Mouse (Mus musculus) MEL (cell line): Measurements from ENCODE around the gene Ddit4. TPM values are rescaled to one million over a fixed set of nuclear protein-coding genes. Genes with fewer than 3 reads are reported as not detected.

Source experiments
- DNase-seq: peaks from one replicate; pipeline ENCODE4 v3.0.0; 2011; ENCODE audit warnings: low read depth, low spot score
- H3K27ac ChIP-seq: 2 replicates; pipeline ENCODE4 v1.5.1; 2012; ENCODE audit warnings: low read depth, mild to moderate bottlenecking, control low read depth, low read length, moderate library complexity; ENCODE audit not compliant: control insufficient read depth
- H3K27me3 ChIP-seq, 2 experiments: fragments of 150-350 bp in 1 of 2; sonication (generic) in 1 of 2; 2 replicates each; pipeline ENCODE4 v1.6.1; 2012; ENCODE audit warnings: low read length in 2 of 2, mild to moderate bottlenecking in 2 of 2, improper control_type of control experiment in 1 of 2, moderate library complexity in 1 of 2; ENCODE audit not compliant: insufficient read depth in 2 of 2, control insufficient read depth in 1 of 2
- H3K36me3 ChIP-seq, 2 experiments: 2 replicates each; pipeline ENCODE4 v1.6.1; 2012 to 2014; ENCODE audit warnings: low read length in 2 of 2, improper control_type of control experiment in 1 of 2, inconsistent platforms in 1 of 2, mild to moderate bottlenecking in 1 of 2; ENCODE audit not compliant: insufficient read depth in 2 of 2, control insufficient read depth in 1 of 2
- H3K4me1 ChIP-seq, 2 experiments: fragments of 150-350 bp in 1 of 2; sonication (generic) in 1 of 2; 2 replicates each; pipeline ENCODE4 v1.6.1; 2012; ENCODE audit warnings: low read length in 2 of 2, improper control_type of control experiment in 1 of 2, mild to moderate bottlenecking in 1 of 2; ENCODE audit not compliant: insufficient read depth in 2 of 2, control insufficient read depth in 1 of 2
- H3K4me3 ChIP-seq, 2 experiments: fragments of 150-350 bp in 1 of 2; sonication (generic) in 1 of 2; 2 replicates each; pipeline ENCODE4 v1.5.1; 2012; ENCODE audit warnings: low read depth in 2 of 2, low read length in 2 of 2, mild to moderate bottlenecking in 2 of 2, moderate library complexity in 2 of 2, control low read depth in 1 of 2, improper control_type of control experiment in 1 of 2; ENCODE audit not compliant: control insufficient read depth in 1 of 2, insufficient read depth in 1 of 2
- H3K79me2 ChIP-seq: 2 replicates; pipeline ENCODE4 v1.6.1; 2012; ENCODE audit warnings: mild to moderate bottlenecking, low read length, moderate library complexity; ENCODE audit not compliant: control insufficient read depth, poor library complexity, insufficient read depth
- H3K9ac ChIP-seq: 2 replicates; pipeline ENCODE4 v1.6.1; 2012; ENCODE audit warnings: low read depth, mild to moderate bottlenecking, control low read depth, low read length, moderate library complexity; ENCODE audit not compliant: control insufficient read depth, poor library complexity, severe bottlenecking
- H3K9me3 ChIP-seq: fragments of 150-350 bp; sonication (generic); replicated peaks from 2 replicates; pipeline ENCODE4 v1.6.1; 2012; ENCODE audit warnings: mild to moderate bottlenecking, low read length, improper control_type of control experiment, moderate library complexity; ENCODE audit not compliant: insufficient read depth
- BHLHE40 ChIP-seq: IDR thresholded peaks from 2 replicates; pipeline ENCODE4 v1.6.1; 2012; ENCODE audit warnings: low read depth, mild to moderate bottlenecking, inconsistent platforms, low read length, improper control_type of control experiment, borderline replicate concordance
- CHD2 ChIP-seq: IDR thresholded peaks from 2 replicates; pipeline ENCODE4 v1.6.1; 2011; ENCODE audit warnings: low read length, improper control_type of control experiment
- E2F4 ChIP-seq: IDR thresholded peaks from 2 replicates; pipeline ENCODE4 v1.6.1; 2011; ENCODE audit warnings: low read depth, low read length, improper control_type of control experiment, borderline replicate concordance
- ELF1 ChIP-seq: IDR thresholded peaks from 2 replicates; pipeline ENCODE4 v1.6.1; 2014; ENCODE audit warnings: low read depth, mild to moderate bottlenecking, inconsistent platforms, low read length, improper control_type of control experiment, moderate library complexity
- ETS1 ChIP-seq: IDR thresholded peaks from 2 replicates; pipeline ENCODE4 v1.6.1; 2012; ENCODE audit warnings: low read depth, mild to moderate bottlenecking, inconsistent platforms, low read length, improper control_type of control experiment, moderate library complexity
- GATA1 ChIP-seq: IDR thresholded peaks from 2 replicates; pipeline ENCODE4 v1.6.1; 2011; ENCODE audit warnings: low read depth, low read length, improper control_type of control experiment
- HCFC1 ChIP-seq: IDR thresholded peaks from 2 replicates; pipeline ENCODE4 v1.6.1; 2012; ENCODE audit warnings: low read depth, mild to moderate bottlenecking, inconsistent platforms, low read length, improper control_type of control experiment, moderate library complexity
- KAT2A ChIP-seq: conservative IDR thresholded peaks from 2 replicates; pipeline ENCODE4 v1.6.1; 2012; ENCODE audit warnings: low read depth, low read length, improper control_type of control experiment, inconsistent platforms
- MAFK ChIP-seq: IDR thresholded peaks from 2 replicates; pipeline ENCODE4 v1.6.1; 2011; ENCODE audit warnings: low read depth, mild to moderate bottlenecking, low read length, improper control_type of control experiment, borderline replicate concordance
- MXI1 ChIP-seq: IDR thresholded peaks from 2 replicates; pipeline ENCODE4 v1.6.1; 2011; ENCODE audit warnings: mild to moderate bottlenecking, low read depth, low read length, improper control_type of control experiment
- MYC ChIP-seq: IDR thresholded peaks from 2 replicates; pipeline ENCODE4 v1.6.1; 2011; ENCODE audit warnings: low read depth, mild to moderate bottlenecking, low read length, improper control_type of control experiment, moderate library complexity
- NELFE ChIP-seq: IDR thresholded peaks from 2 replicates; pipeline ENCODE4 v1.6.1; 2011; ENCODE audit warnings: low read depth, low read length, improper control_type of control experiment
- POLR2AphosphoS2 ChIP-seq: IDR thresholded peaks from 2 replicates; pipeline ENCODE4 v1.6.1; 2011; ENCODE audit warnings: low read length, improper control_type of control experiment
- TBP ChIP-seq: IDR thresholded peaks from 2 replicates; pipeline ENCODE4 v1.8.0; 2011; ENCODE audit warnings: low read depth, low read length, improper control_type of control experiment
- TCF12 ChIP-seq: IDR thresholded peaks from 2 replicates; pipeline ENCODE4 v1.6.1; 2014; ENCODE audit warnings: low read depth, mild to moderate bottlenecking, inconsistent platforms, low read length, improper control_type of control experiment, moderate library complexity
- UBTF ChIP-seq: IDR thresholded peaks from 2 replicates; pipeline ENCODE4 v1.6.1; 2012; ENCODE audit warnings: low read depth, mild to moderate bottlenecking, inconsistent platforms, low read length, improper control_type of control experiment, moderate library complexity, borderline replicate concordance; ENCODE audit not compliant: insufficient read depth
- polyA plus RNA-seq, 2 experiments: library from polyadenylated mRNA; stranded (reverse) in 1 of 2; unstranded in 1 of 2; fragments of >175 nt in 1 of 2; fragments of >200 nt in 1 of 2; gene quantifications; 2 replicates each; pipeline versions ENCODE4 v1.2.1 to v1.2.4; 2012; ENCODE audit warnings: low replicate concordance in 2 of 2, low read depth in 1 of 2; ENCODE audit not compliant: insufficient read length in 2 of 2, insufficient read depth in 1 of 2, missing spikeins in 1 of 2
- total RNA-seq: library from RNA; depleted of rRNA; stranded (reverse); fragments of 300-350 nt; gene quantifications from 2 replicates; pipeline ENCODE4 v1.2.3, GENCODE M21; 2012

Gene Ddit4
- total and polyA plus RNA-seq, 3 experiments, result 2.6 to 11.6 TPM; not detected in 1

DNA sequence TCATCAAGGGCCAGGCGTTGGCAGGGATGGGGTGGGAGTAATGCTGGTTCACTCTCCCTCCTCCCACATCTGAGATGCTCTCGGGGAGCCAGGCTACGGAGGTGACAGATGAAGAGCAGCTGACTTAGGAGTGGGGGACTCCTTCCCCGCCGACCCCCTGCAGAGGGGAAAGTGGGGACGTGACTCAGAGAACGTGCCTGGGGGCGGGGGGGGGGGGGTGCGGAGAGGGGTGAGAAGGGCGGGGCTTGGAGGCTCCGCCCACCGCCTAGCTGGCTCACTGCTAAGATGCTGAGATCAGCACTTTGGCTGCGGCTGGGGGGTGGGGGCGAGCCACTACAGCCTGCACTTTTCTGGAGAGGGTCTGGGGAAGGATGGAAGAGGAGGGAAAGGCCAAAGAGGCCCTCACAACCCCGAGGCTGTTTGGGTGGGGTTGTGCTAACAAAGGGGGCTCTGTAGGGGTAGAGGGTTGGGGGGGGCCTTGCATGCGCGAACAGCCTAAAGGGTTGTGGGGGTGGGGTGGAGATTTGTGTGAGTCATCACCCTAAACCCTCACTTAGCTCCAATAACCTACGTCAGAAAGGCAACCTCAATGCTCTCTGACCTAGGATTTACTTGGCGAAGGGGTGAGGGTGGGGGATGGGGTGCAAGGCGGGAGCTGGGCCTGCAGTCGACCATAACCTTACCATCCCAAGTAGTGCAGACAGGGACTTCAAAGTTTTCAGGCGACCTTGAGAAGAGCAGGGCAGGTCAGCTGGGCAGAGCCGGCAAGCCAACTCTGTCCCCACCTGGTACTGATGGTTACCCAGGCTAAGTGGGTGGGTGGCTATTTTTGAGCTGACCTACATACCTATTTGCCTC, 13.1 kb upstream of the Ddit4 start:
- H3K9me3 ChIP-seq, result no peaks in the 10 kb centered on the region

DNA sequence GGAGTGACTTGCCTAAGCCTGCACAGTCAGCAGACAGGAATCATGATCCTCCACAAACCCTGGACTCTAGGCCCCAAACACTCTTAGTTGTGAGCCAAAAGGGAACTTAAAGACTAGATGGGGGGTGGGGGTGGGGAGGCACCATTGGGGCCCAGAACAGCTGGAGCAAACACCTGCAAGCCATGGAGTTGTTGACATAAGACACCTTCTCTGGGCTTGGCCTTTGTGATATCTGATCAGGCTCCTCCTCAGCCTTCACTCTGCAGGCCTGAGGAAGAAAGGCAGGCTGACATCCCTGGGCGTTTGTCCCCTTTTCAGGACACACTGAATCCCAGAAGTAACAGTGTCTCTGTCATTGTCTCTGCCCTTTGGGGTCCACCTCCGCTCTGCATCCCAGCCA, 12.0 kb upstream of the Ddit4 start:
- TF ChIP-seq GATA1, result 0 out of 2 replicates have a peak, but pooled peaks have one; percentile 7
- peak; percentile 68 for TF ChIP-seq TCF12
- TF ChIP-seq ETS1, result peak; percentile 73; the same call in 1 of the 2 replicates
- no peak for TF ChIP-seq POLR2AphosphoS2
- DNase-seq, result peak; percentile 46
- Histone ChIP-seq H3K79me2 (no peaks in the 10 kb centered on the region), H3K9me3 (no peaks in the 10 kb centered on the region), H3K4me1 (peaks cover 4 to 6% of the 10 kb centered on the region in 2 experiments; a peak in 2 of 4 replicates), H3K4me3 (no peak overlapping the region), H3K27ac (no peak overlapping the region), H3K36me3 (no peaks in the 10 kb centered on the region), H3K27me3 (no peaks in the 10 kb centered on the region), H3K9ac (no peak overlapping the region)

More for the DNA sequence above, 13.1 kb upstream of the Ddit4 start:
- no peak overlapping the region for H3K27ac ChIP-seq
- peaks cover 0 to 2% of the 10 kb centered on the region in 2 experiments; a peak in 1 of 4 replicates for H3K27me3 ChIP-seq
- no peaks in the 10 kb centered on the region; a peak in 1 of 4 replicates for H3K36me3 ChIP-seq
- DNase-seq, result peak; percentile 39
- H3K9ac ChIP-seq, result no peak overlapping the region
- TF ChIP-seq MYC (no peak), UBTF (no peak), HCFC1 (no peak), NELFE (no peak), TBP (no peak), MXI1 (no peak), BHLHE40 (peak; percentile 10; the same call in 1 of the 2 replicates), KAT2A (no peak), E2F4 (no peak), MAFK (peak; percentile 89), ELF1 (no peak), CHD2 (no peak)
- TF ChIP-seq, all 39 proteins: peak for 2
- Histone ChIP-seq H3K79me2 (no peaks in the 10 kb centered on the region), H3K4me3 (no peak overlapping the region), H3K4me1 (peaks cover 6 to 7% of the 10 kb centered on the region in 2 experiments; a peak in 3 of 4 replicates)
